Mouse (Mus musculus): ENCODE results near the gene Arl5b.

The Arl5b gene

GRCm38 (mm10) chr2:15112741-15113140, 63.5 kb downstream of the Arl5b start:
- no peak for DNase-seq (ENCODE audit: low spot score)

GRCm38 (mm10) chr2:15121217-15121680, 72.1 kb downstream of the Arl5b start:
- no peak for DNase-seq (ENCODE audit: low spot score)
